Comparison of ENCODE assay signal across 7 mouse cellular contexts in genomic region chr8:125116616-125117015, GRCm38 (mm10).
DNase-seq lines count a peak whose midpoint lies in the region; ATAC-seq and TF ChIP-seq lines count a peak whose summit lies in the region.

No protein-coding gene starts in this region.

- no peak for ATAC-seq in kidney, postnatal 0 days (replicated peaks; ENCODE audit: low FRiP score, low read depth)
- no peak for ATAC-seq in kidney, embryonic 16.5 days (ENCODE audit: low FRiP score, low TSS enrichment)
- 0 out of 2 replicates have a peak, but pooled peaks have one; percentile 31 for ATAC-seq in heart, embryonic 15.5 days (replicated peaks; ENCODE audit: insufficient number of reproducible peaks, insufficient read depth, low FRiP score, low read depth)

- H3K4me2 ChIP-seq in kidney, postnatal 0 days (ENCODE audit: low read length), result no peak overlapping the region
- H3K4me2 ChIP-seq in kidney, embryonic 16.5 days (replicated peaks; ENCODE audit: low read depth, low read length), result no peak overlapping the region
- no peak overlapping the region for H3K4me2 ChIP-seq in heart, embryonic 15.5 days

- peak; percentile 92 for TF ChIP-seq CTCF in kidney, postnatal 0 days (IDR thresholded peaks at IDR 0.05; ENCODE audit: low read depth)

- WGBS in kidney, postnatal 0 days, result 14% methylated on average over 2 of the region's 2 CpGs
- 17% methylated on average over 2 of the region's 2 CpGs for WGBS in kidney, embryonic 16.5 days
- WGBS in heart, embryonic 15.5 days, result 13% methylated on average over 2 of the region's 2 CpGs

- no peaks in the 10 kb centered on the region for H3K9me3 ChIP-seq in kidney, postnatal 0 days (replicated peaks; ENCODE audit: low read length)
- H3K9me3 ChIP-seq in kidney, embryonic 16.5 days (ENCODE audit: low read length), result no peaks in the 10 kb centered on the region
- no peaks in the 10 kb centered on the region for H3K9me3 ChIP-seq in heart, embryonic 15.5 days (replicated peaks)

- no peak overlapping the region for H3K27ac ChIP-seq in kidney, postnatal 0 days
- no peak overlapping the region for H3K27ac ChIP-seq in kidney, embryonic 16.5 days (ENCODE audit: low read length)
- H3K27ac ChIP-seq in heart, embryonic 15.5 days, result no peak overlapping the region

- H3K9ac ChIP-seq in kidney, postnatal 0 days (ENCODE audit: low read depth, low read length), result no peak overlapping the region
- no peak overlapping the region for H3K9ac ChIP-seq in kidney, embryonic 16.5 days (replicated peaks; ENCODE audit: low read length)
- H3K9ac ChIP-seq in heart, embryonic 15.5 days, result no peak overlapping the region

- peak; percentile 81 for DNase-seq in kidney, postnatal 0 days (ENCODE audit: low spot score)
- peak; percentile 76 for DNase-seq in MN1 (ENCODE audit: low spot score)
- peak; percentile 31 for DNase-seq in c-Kit-positive CD71-negative TER-119-negative erythroid progenitor cells, embryonic 14.5 days (ENCODE audit: low read depth)
- peak; percentile 23 to 29 for DNase-seq in left cerebral cortex, postnatal 36 days (ENCODE audit: low spot score in 2 of 2)
- peak; percentile 66 to 72 for DNase-seq in right cerebral cortex, adult 2 months (ENCODE audit: low spot score in 2 of 2)

- no peaks in the 10 kb centered on the region for H3K36me3 ChIP-seq in kidney, postnatal 0 days (ENCODE audit: insufficient read depth, low read length)
- no peaks in the 10 kb centered on the region for H3K36me3 ChIP-seq in kidney, embryonic 16.5 days (ENCODE audit: insufficient read depth, low read length)
- H3K36me3 ChIP-seq in heart, embryonic 15.5 days, result no peaks in the 10 kb centered on the region

- no peaks in the 10 kb centered on the region for H3K27me3 ChIP-seq in kidney, postnatal 0 days (ENCODE audit: insufficient read depth, low read length)
- no peaks in the 10 kb centered on the region for H3K27me3 ChIP-seq in kidney, embryonic 16.5 days (ENCODE audit: insufficient read depth, low read length)
- H3K27me3 ChIP-seq in heart, embryonic 15.5 days, result no peaks in the 10 kb centered on the region

- H3K4me3 ChIP-seq in kidney, postnatal 0 days (replicated peaks; ENCODE audit: low read depth, low read length), result no peak overlapping the region
- H3K4me3 ChIP-seq in kidney, embryonic 16.5 days (ENCODE audit: low read length), result no peak overlapping the region
- H3K4me3 ChIP-seq in heart, embryonic 15.5 days, result no peak overlapping the region

- intact Hi-C loops in left cerebral cortex, postnatal 36 days (cut with DNase I), result loop anchor here (5.0 kb wide), 1 partner anchor 456 kb away; no protein-coding TSS in a partner anchor

- no peaks in the 10 kb centered on the region for H3K4me1 ChIP-seq in kidney, postnatal 0 days (replicated peaks; ENCODE audit: insufficient read depth, low read length)
- peaks cover 4% of the 10 kb centered on the region; the same call in 1 of the 2 replicates for H3K4me1 ChIP-seq in kidney, embryonic 16.5 days (ENCODE audit: insufficient read depth, low read length)
- H3K4me1 ChIP-seq in heart, embryonic 15.5 days (replicated peaks), result peaks cover 3% of the 10 kb centered on the region; the same call in 1 of the 2 replicates

Comparison
In these comparisons a context has a peak if more than half of its experiments do, and no peak if none do; other contexts are left out.
1. DNase-seq: peak in every context shown above with its lines; median percentile 81 in kidney, postnatal 0 days; 76 in MN1; 69 in right cerebral cortex, adult 2 months; 31 in c-Kit-positive CD71-negative TER-119-negative erythroid progenitor cells, embryonic 14.5 days; 26 in left cerebral cortex, postnatal 36 days.